Mouse (Mus musculus) olfactory bulb, adult 2 months (tissue): Measurements from ENCODE around the gene Tpx2. TPM values are rescaled to one million over a fixed set of nuclear protein-coding genes. Genes with fewer than 3 reads are reported as not detected.

ENCODE experiments used
- H3K27ac ChIP-seq: fragments of 200-500 bp; 2 replicates; pipeline ENCODE4 v1.5.1; 2012; ENCODE audit warnings: low read depth, low read length; ENCODE audit not compliant: insufficient read depth
- H3K4me1 ChIP-seq: fragments of 200-500 bp; 2 replicates; pipeline ENCODE4 v1.6.1; 2012; ENCODE audit warnings: low read length; ENCODE audit not compliant: control insufficient read depth, insufficient read depth
- H3K4me3 ChIP-seq: fragments of 200-500 bp; 2 replicates; pipeline ENCODE4 v1.5.1; 2012; ENCODE audit warnings: mild to moderate bottlenecking, low read depth, low read length, moderate library complexity; ENCODE audit not compliant: insufficient read depth
- CTCF ChIP-seq: fragments of 200-500 bp; IDR thresholded peaks from 2 replicates; pipeline ENCODE4 v1.5.1; 2012; ENCODE audit warnings: low read depth, mild to moderate bottlenecking, low read length, moderate library complexity; ENCODE audit not compliant: insufficient read depth
- POLR2A ChIP-seq: fragments of 200-500 bp; IDR thresholded peaks from 2 replicates; pipeline ENCODE4 v1.6.1; 2012; ENCODE audit warnings: mild to moderate bottlenecking, low read depth, low read length, moderate library complexity; ENCODE audit not compliant: insufficient read depth
- WGBS: fragments of 180-500 bp; shearing (Covaris S2); methylation state at CpG from one replicate; pipeline ENCODE4 v1.1.7; 2018; 5-methylcytosine and 5-hydroxymethylcytosine counted together
- polyA plus RNA-seq: library from polyadenylated mRNA; stranded (reverse); fragments of >200 nt; gene quantifications from 2 replicates; pipeline ENCODE4 v1.2.4, GENCODE M21; 2012; ENCODE audit warnings: low replicate concordance; ENCODE audit not compliant: missing spikeins, insufficient read depth, insufficient read length

Tpx2 gene
- polyA plus RNA-seq, 1 experiment: 120 TPM

DNA sequence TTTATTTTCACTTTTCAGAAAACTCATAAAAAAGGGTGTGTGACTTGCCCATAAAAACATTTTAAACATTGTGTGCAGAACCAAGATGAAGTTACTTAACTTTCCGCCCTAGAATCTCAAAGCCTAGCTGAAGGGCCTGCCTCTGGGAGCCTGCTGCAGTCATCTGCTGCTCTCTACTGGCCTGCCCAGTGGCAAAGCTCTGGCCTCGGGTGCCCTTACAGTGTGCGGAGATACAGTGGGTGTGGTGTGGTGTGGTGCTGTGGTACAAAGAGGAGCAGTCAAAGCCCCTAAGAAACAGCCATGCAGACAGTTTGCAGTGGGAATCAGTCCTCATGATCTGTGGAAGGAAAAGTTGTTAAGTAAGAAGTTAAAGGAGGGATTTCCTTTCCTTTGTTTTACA lies 39.5 kb downstream of the Tpx2 start:
- Histone ChIP-seq H3K4me1 (peaks cover 6% of the 10 kb centered on the region), H3K4me3 (no peak overlapping the region), H3K27ac (no peak overlapping the region)
- 85% methylated on average over 3 of the region's 3 CpGs for WGBS
- no peak for TF ChIP-seq CTCF
- no peak for TF ChIP-seq POLR2A

DNA sequence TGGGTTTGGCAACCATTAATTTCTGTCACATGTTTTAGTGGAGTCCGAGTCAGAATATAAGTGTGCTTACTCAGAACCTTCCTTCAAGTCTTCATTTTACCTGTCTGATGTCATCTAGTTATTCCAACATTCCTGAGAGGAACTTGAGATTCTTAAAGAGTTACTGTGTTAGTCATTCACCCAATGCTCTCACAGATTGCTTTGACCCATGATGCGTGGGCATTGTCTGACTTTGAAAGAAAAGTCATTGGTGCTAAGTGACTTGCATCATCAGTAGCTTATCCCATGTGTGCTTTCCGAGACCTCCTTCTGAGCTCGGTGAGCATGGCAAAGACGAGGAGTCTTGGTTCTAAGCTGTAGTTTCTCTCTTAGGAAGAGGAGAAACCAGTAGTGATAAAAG lies 41.0 kb downstream of the Tpx2 start:
- H3K27ac ChIP-seq: no peak overlapping the region
- peaks cover 6% of the 10 kb centered on the region for H3K4me1 ChIP-seq
- TF ChIP-seq CTCF (no peak), POLR2A (no peak)
- WGBS: 86% methylated on average over 5 of the region's 5 CpGs
- no peak overlapping the region for H3K4me3 ChIP-seq

DNA sequence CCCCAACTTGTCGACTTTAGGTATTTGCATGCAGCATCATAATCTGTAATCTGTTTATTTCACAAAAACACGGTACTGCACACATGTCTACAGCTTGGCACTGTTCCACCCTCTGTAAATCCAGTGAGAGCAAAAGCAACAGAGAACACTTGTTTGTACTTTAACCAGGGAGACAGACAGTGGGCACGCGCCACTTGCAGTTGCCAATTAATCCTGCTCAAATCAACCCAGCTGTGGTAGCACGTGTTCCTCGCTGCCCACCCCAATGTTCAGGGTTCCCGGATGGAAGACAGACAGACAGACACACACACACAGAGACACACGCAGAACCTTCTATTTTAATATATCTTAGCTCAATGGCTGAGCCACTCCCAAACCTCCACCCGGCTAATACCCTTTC lies 48.1 kb downstream of the Tpx2 start:
- Histone ChIP-seq H3K4me1 (no peaks in the 10 kb centered on the region), H3K4me3 (no peak overlapping the region), H3K27ac (no peak overlapping the region)
- no peak for TF ChIP-seq POLR2A
- no peak for TF ChIP-seq CTCF
- 72% methylated on average over 9 of the region's 9 CpGs for WGBS

DNA sequence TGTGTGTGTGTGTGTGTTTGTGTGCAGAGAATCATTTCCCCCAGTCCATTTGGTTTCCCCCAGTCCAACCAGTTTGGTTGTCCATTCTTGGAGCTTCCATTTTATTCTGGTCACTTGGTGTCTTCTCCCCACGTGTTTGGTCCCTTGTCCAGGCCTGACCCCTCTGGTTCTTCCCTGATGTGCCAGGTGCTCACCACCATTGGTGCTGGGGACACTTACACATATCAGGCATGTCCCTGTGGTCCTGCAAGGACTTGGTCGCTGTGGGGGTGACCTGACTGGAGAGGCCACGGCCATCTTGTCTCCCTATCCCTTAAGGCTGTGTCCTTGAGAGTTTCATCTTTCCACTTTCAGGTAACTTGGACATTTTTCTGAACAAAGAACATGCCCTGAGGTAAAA lies 49.2 kb downstream of the Tpx2 start:
- 83% methylated on average over 3 of the region's 3 CpGs for WGBS
- no peak for TF ChIP-seq CTCF
- no peak for TF ChIP-seq POLR2A
- Histone ChIP-seq H3K4me3 (no peak overlapping the region), H3K4me1 (no peaks in the 10 kb centered on the region), H3K27ac (no peak overlapping the region)

DNA sequence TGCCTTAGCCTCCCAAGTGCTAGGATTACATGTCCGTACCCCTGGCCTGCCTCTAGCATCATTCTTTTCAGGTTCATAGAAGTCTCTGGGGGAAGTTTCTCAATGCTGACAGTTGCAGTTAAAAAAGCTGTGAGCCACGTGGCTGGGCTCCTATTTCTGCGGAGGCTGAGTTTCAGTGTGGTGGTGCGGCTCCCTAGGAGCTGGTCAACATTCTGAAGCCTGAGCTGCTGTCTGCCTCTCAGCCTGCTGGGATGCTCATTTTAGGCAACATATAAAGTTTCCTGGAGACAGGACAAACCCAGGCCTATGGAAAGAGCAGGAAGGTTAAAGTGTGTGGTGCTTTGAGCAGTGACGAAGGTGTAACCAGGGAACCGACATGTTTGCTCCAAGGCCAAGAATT lies 51.2 kb downstream of the Tpx2 start:
- 89% methylated on average over 6 of the region's 6 CpGs for WGBS
- Histone ChIP-seq H3K4me1 (no peaks in the 10 kb centered on the region), H3K4me3 (no peak overlapping the region), H3K27ac (no peak overlapping the region)
- TF ChIP-seq CTCF (no peak), POLR2A (no peak)

DNA sequence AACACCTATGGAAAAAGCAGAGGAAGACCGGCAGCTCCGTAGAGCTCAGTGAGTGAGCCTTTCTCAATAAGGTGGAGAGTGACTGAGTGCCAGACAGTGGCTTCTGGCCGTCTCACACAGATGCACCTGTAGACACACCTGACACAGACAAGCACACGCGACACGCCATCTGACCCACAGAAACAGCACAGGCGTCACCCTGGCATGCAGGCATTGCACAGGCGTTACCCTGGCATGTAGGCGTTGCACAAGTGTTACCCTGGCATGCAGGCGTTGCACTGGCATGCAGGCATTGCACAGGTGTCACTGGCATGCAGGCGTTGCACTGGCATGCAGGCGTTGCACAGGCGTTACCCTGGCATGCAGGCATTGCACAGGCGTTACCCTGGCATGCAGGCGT lies 53.5 kb downstream of the Tpx2 start:
- 93% methylated on average over 15 of the region's 15 CpGs for WGBS
- peaks cover 13% of the 10 kb centered on the region for H3K4me1 ChIP-seq
- no peak overlapping the region for H3K4me3 ChIP-seq
- no peak overlapping the region for H3K27ac ChIP-seq
- TF ChIP-seq POLR2A (no peak), CTCF (no peak)

DNA sequence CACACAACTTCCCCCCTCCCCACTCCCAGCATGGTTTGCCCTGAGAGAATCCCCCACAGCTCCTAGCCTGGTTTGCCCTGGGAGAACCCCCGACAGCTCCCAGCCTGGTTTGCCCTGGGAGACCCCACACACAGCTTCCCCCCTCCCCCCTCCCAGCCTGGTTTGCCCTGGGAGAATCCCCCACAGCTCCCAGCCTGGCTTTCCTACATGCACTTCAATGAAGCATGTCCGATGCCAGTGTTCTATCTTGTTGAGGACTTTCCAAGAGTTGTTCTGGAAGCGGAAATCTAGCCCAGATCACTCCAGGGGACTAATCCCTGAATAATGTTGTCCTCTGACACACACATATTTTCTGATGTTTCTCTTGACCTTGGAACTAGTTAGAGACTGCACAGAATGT lies 54.9 kb downstream of the Tpx2 start:
- WGBS: 49% methylated on average over 3 of the region's 3 CpGs

DNA sequence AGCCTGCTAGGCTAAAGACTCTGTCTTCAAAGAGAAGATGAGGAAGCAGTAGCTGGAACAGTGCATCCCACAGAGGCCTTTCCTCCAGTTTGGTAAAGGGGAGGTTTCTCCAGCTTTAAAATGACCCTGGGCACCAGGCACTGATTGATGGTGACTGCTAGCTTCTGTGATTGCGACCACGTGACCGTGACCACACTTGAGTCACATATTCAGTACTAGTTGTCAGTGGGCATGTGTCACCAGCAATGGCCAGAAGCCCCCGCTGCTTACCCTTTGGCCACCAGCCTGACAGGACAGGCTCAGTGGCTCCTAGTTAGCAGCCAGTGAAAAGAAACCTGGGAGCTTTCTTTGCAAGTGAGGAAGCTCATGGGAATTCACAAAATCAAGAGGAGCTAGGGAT lies 55.8 kb downstream of the Tpx2 start:
- TF ChIP-seq CTCF: no peak
- no peak for TF ChIP-seq POLR2A
- Histone ChIP-seq H3K4me1 (peaks cover 25% of the 10 kb centered on the region), H3K4me3 (no peak overlapping the region), H3K27ac (no peak overlapping the region)
- WGBS: 89% methylated on average over 4 of the region's 4 CpGs

More for the DNA sequence above, 54.9 kb downstream of the Tpx2 start:
- H3K4me3 ChIP-seq: no peak overlapping the region
- TF ChIP-seq POLR2A (no peak), CTCF (no peak)
- no peak overlapping the region for H3K27ac ChIP-seq
- peaks cover 24% of the 10 kb centered on the region for H3K4me1 ChIP-seq

DNA sequence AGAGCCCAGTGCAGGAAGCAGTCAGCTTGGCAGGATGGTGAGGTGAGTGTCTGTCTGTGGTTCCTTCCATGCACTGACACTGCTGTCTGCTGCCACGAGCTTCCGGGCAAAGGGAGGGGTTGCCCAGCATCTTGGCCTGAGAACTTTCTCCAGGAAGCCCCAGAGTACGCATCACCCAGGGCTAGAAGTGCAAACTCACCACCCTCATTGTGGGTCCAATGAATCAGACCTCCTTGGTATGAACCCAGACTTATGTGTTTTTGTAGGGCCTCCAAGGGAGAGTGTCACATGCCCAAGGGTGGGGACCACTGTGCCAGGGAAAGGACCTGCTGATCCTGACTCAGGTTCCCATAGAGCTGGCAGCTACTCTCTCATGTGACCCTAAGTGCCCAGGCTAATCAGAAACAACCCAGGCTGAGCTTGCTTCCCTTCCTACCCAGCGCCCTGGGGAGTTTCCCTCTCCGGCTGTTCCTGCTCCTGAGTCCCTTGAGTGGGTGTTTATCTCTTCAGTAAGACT lies 56.4 kb downstream of the Tpx2 start:
- TF ChIP-seq POLR2A: no peak
- H3K4me3 ChIP-seq: no peak overlapping the region
- H3K27ac ChIP-seq: no peak overlapping the region
- peaks cover 25% of the 10 kb centered on the region for H3K4me1 ChIP-seq
- 78% methylated on average over 5 of the region's 5 CpGs for WGBS
